Comparison of ENCODE assay signal across 27 mouse cellular contexts in genomic region chr17:80513766-80514165, GRCm38 (mm10). TPM values are rescaled to one million over a fixed set of nuclear protein-coding genes. Genes with fewer than 3 reads are reported as not detected.
A peak's percentile ranks its signal among the peaks of the same experiment; 100 is the strongest.
DNase-seq lines count a peak whose midpoint lies in the region; ATAC-seq and TF ChIP-seq lines count a peak whose summit lies in the region.
"Had no signal": no experiment of that assay in that cellular context is flagged by ENCODE, and none has a peak within 500 bp of the region (broad histone marks: within the 10 kb centered on the region; RNA-seq: fewer than 3 reads in every experiment).

No protein-coding gene starts in this region.

- H3K4me2 ChIP-seq in heart, embryonic 14.5 days (ENCODE audit: low read length): 0 out of 2 replicates have a peak overlapping the region, but pooled peaks have one; percentile 11
- H3K4me2 ChIP-seq in liver, embryonic 14.5 days (ENCODE audit: low read depth): peak overlapping the region; percentile 26; the same call in 1 of the 2 replicates
- H3K4me2 ChIP-seq: embryonic facial prominence, embryonic 15.5 days; forebrain, embryonic 13.5 days; hindbrain, embryonic 15.5 days; lung, embryonic 14.5 days; stomach, embryonic 15.5 days had no signal

- no peak overlapping the region for H3K4me3 ChIP-seq in heart, embryonic 14.5 days (ENCODE audit: control insufficient read depth in 1 of 2, insufficient read depth in 1 of 2, low read depth in 1 of 2, low read length in 2 of 2)
- no peak overlapping the region; the same call in 1 of the 2 replicates for H3K4me3 ChIP-seq in G1E (ENCODE audit: low read depth, low read length)
- H3K4me3 ChIP-seq in liver, embryonic 14.5 days (ENCODE audit: insufficient read depth in 1 of 2, low read depth in 2 of 2, low read length in 2 of 2): no peak overlapping the region
- H3K4me3 ChIP-seq in layer of hippocampus, adult 2 months: no peak overlapping the region
- H3K4me3 ChIP-seq: embryonic facial prominence, embryonic 10.5 days; embryonic facial prominence, embryonic 15.5 days; forebrain, embryonic 13.5 days; hindbrain, embryonic 15.5 days; left cerebral cortex, adult 2 months; stomach, embryonic 15.5 days had no signal

- no peak for TF ChIP-seq CTCF in G1E (IDR thresholded peaks at IDR 0.05; ENCODE audit: low read depth, low read length)
- TF ChIP-seq CTCF in liver, embryonic 14.5 days (IDR thresholded peaks at IDR 0.05; ENCODE audit: low read depth): no peak
- TF ChIP-seq CTCF in layer of hippocampus, adult 2 months (conservative IDR thresholded peaks at IDR 0.05): no peak

- no peaks in the 10 kb centered on the region for H3K36me3 ChIP-seq in heart, embryonic 14.5 days (ENCODE audit: control insufficient read depth, insufficient read depth, low read length)
- no peaks in the 10 kb centered on the region for H3K36me3 ChIP-seq in G1E (replicated peaks)
- H3K36me3 ChIP-seq in liver, embryonic 14.5 days (replicated peaks; ENCODE audit: control insufficient read depth, insufficient read depth, low read depth): no peaks in the 10 kb centered on the region
- H3K36me3 ChIP-seq: embryonic facial prominence, embryonic 10.5 days; embryonic facial prominence, embryonic 15.5 days; hindbrain, embryonic 15.5 days; stomach, embryonic 15.5 days had no signal

- WGBS in heart, embryonic 14.5 days: 24% methylated on average over 8 of the region's 8 CpGs
- WGBS in liver, embryonic 14.5 days (ENCODE audit: insufficient replicate concordance): 9% methylated on average over 8 of the region's 8 CpGs

- no peaks in the 10 kb centered on the region for H3K27me3 ChIP-seq in heart, embryonic 14.5 days (ENCODE audit: control insufficient read depth, insufficient read depth, low read length)
- no peaks in the 10 kb centered on the region for H3K27me3 ChIP-seq in G1E (ENCODE audit: insufficient read depth, low read length)
- H3K27me3 ChIP-seq in liver, embryonic 14.5 days (ENCODE audit: control insufficient read depth, insufficient read depth, low read length): no peaks in the 10 kb centered on the region
- H3K27me3 ChIP-seq: embryonic facial prominence, embryonic 15.5 days; forebrain, embryonic 13.5 days; hindbrain, embryonic 15.5 days; stomach, embryonic 15.5 days had no signal

- H3K27ac ChIP-seq in heart, embryonic 14.5 days (replicated peaks in 1 of 2; ENCODE audit: control insufficient read depth in 1 of 2, insufficient read depth in 1 of 2, low read depth in 2 of 2, low read length in 2 of 2): no peak overlapping the region
- H3K27ac ChIP-seq in liver, embryonic 14.5 days: no peak overlapping the region
- no peak overlapping the region for H3K27ac ChIP-seq in layer of hippocampus, adult 2 months
- H3K27ac ChIP-seq: embryonic facial prominence, embryonic 10.5 days; embryonic facial prominence, embryonic 15.5 days; forebrain, embryonic 13.5 days; hindbrain, embryonic 15.5 days; left cerebral cortex, adult 2 months; stomach, embryonic 15.5 days had no signal

- intact Hi-C loops in heart, postnatal 14 days (cut with DNase I): no loop called here

- DNase-seq in heart, postnatal 14 days: no peak
- DNase-seq in G1E (ENCODE audit: low spot score): no peak
- no peak for DNase-seq in liver, embryonic 14.5 days (ENCODE audit: low read depth in 3 of 3, low spot score in 3 of 3)
- no peak for DNase-seq in layer of hippocampus, adult 2 months (ENCODE audit: low spot score in 2 of 2)
- no peak for DNase-seq in kidney, postnatal 14 days
- no peak for DNase-seq in cerebellum, postnatal 14 days
- DNase-seq: adrenal gland, adult 2 months; cerebellum, adult 11-12 months; cerebellum, postnatal 10 days; gastrocnemius, postnatal 10 days; kidney, adult 11 months; kidney, postnatal 25 days; lung, embryonic 14.5 days; lung, postnatal 14 days; midbrain, embryonic 14.5 days; right cerebral cortex, postnatal 25 days; thymus, adult 2 months; thymus, postnatal 36 days had no signal

- H3K9me3 ChIP-seq in heart, embryonic 14.5 days (ENCODE audit: control insufficient read depth, low read length): no peaks in the 10 kb centered on the region
- no peaks in the 10 kb centered on the region for H3K9me3 ChIP-seq in G1E (replicated peaks)
- no peaks in the 10 kb centered on the region for H3K9me3 ChIP-seq in liver, embryonic 14.5 days (ENCODE audit: control insufficient read depth, low read length)
- H3K9me3 ChIP-seq: embryonic facial prominence, embryonic 10.5 days; embryonic facial prominence, embryonic 15.5 days; forebrain, embryonic 13.5 days; hindbrain, embryonic 15.5 days; stomach, embryonic 15.5 days had no signal

- peaks cover 2 to 5% of the 10 kb centered on the region in 2 experiments; a peak in 1 of 4 replicates for H3K4me1 ChIP-seq in heart, embryonic 14.5 days (ENCODE audit: control insufficient read depth in 2 of 2, insufficient read depth in 2 of 2, low read length in 2 of 2)
- peaks cover 37% of the 10 kb centered on the region for H3K4me1 ChIP-seq in G1E (ENCODE audit: insufficient read depth, low read depth, low read length)
- H3K4me1 ChIP-seq in liver, embryonic 14.5 days (replicated peaks; ENCODE audit: control insufficient read depth in 2 of 2, insufficient read depth in 2 of 2, low read length in 1 of 2): peaks cover 0 to 25% of the 10 kb centered on the region in 2 experiments; a peak in 2 of 4 replicates
- H3K4me1 ChIP-seq: embryonic facial prominence, embryonic 10.5 days; embryonic facial prominence, embryonic 15.5 days; forebrain, embryonic 13.5 days; hindbrain, embryonic 15.5 days; stomach, embryonic 15.5 days had no signal

- ATAC-seq in heart, embryonic 14.5 days (ENCODE audit: insufficient number of reproducible peaks, insufficient read depth, low FRiP score, low read depth): no peak
- peak; percentile 68 for ATAC-seq in G1E (ENCODE audit: extremely low read depth, insufficient number of reproducible peaks, low FRiP score, poor library complexity, severe bottlenecking)
- peak; percentile 56 for ATAC-seq in common myeloid progenitor, adult 5-6 weeks (replicated peaks; ENCODE audit: low read depth, poor library complexity, severe bottlenecking)
- ATAC-seq in liver, embryonic 14.5 days (ENCODE audit: insufficient read depth): peak; percentile 44; the same call in 1 of the 2 replicates
- ATAC-seq: forebrain, embryonic 13.5 days; inflammation-experienced regulatory T-cells, adult 6 months had no signal

- TF ChIP-seq EP300 in liver, embryonic 14.5 days (IDR thresholded peaks at IDR 0.05; ENCODE audit: low read depth): no peak

- no peak overlapping the region for H3K9ac ChIP-seq in heart, embryonic 14.5 days (ENCODE audit: low read length)
- H3K9ac ChIP-seq in liver, embryonic 14.5 days (replicated peaks): no peak overlapping the region
- H3K9ac ChIP-seq: embryonic facial prominence, embryonic 15.5 days; forebrain, embryonic 13.5 days; hindbrain, embryonic 15.5 days; lung, embryonic 14.5 days; stomach, embryonic 15.5 days had no signal

RNA-seq across cellular contexts. Expression of gene Sos1, which starts 33.5 kb away (rescaled TPM):
- 6.2 TPM in 2 replicates for polyA plus RNA-seq in heart, embryonic 14.5 days (2014; fragmentation: Nextera tagmentation; extraction: Ambion mirVana)
- total RNA-seq in heart, postnatal 14 days (2021): 10 to 100 TPM; 14.1 to 15.6 TPM
- 54.4 and 66.9 TPM in 2 replicates for total RNA-seq in G1E (2014; fragmentation: Nextera tagmentation)
- 8.4 and 9.1 TPM in 2 replicates for total RNA-seq in G1E (2017)
- polyA plus RNA-seq in G1E (2012): 3.0 and 3.2 TPM in 2 replicates
- total RNA-seq in common myeloid progenitor, adult 5-6 weeks (2017): 14.6 and 22.4 TPM in 2 replicates
- 1.1 and 1.7 TPM in 2 replicates for polyA plus RNA-seq in liver, embryonic 14.5 days (2012; rRNA removed)
- polyA plus RNA-seq in liver, embryonic 14.5 days (2014; fragmentation: Nextera tagmentation; extraction: Ambion mirVana): 1.3 and 1.8 TPM in 2 replicates
- 10 to 100 TPM; 35.2 to 36.8 TPM for total RNA-seq in layer of hippocampus, adult 2 months (2021)
